In the genomic region with DNA sequence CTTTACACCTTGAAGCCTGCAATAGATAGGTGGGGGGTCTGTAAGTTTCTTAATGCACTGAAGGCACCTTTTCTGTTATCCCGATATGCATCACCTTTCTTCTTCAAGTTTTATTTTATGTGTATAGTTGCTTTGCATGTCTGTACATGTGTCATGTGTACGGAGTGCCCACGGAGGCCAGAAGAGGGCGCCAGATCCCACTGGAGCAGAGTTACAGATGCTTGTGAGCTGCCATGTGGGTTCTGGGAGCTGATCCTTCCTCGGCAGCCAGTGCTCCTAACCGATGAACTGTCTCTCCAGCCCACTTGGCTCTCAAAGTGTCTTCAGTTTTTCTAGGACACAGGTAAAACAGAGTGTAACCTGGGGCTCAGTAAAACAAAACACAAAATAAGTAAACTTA, we compare ENCODE assay signal across 17 mouse cellular contexts. TPM values are rescaled to one million over a fixed set of nuclear protein-coding genes. Genes with fewer than 3 reads are reported as not detected.
DNase-seq lines count a peak whose midpoint lies in the region; ATAC-seq and TF ChIP-seq lines count a peak whose summit lies in the region.
"Had no signal": no experiment of that assay in that cellular context is flagged by ENCODE, and none has a peak within 500 bp of the region (broad histone marks: within the 10 kb centered on the region; RNA-seq: fewer than 3 reads in every experiment).

No protein-coding gene starts in this region.

- no peak overlapping the region for H3K9ac ChIP-seq in forebrain, postnatal 0 days
- H3K9ac ChIP-seq in forebrain, embryonic 14.5 days (ENCODE audit: low read length), result no peak overlapping the region
- H3K9ac ChIP-seq in midbrain, postnatal 0 days (replicated peaks; ENCODE audit: low read length, poor library complexity, severe bottlenecking), result no peak overlapping the region
- H3K9ac ChIP-seq: forebrain, embryonic 13.5 days; heart, embryonic 13.5 days; liver, embryonic 13.5 days; midbrain, embryonic 13.5 days had no signal

- WGBS in forebrain, postnatal 0 days, result 71% methylated on average over 6 of the region's 6 CpGs
- WGBS in forebrain, embryonic 14.5 days, result 81% methylated on average over 6 of the region's 6 CpGs
- WGBS in midbrain, postnatal 0 days, result 77% methylated on average over 6 of the region's 6 CpGs
- WGBS in midbrain, embryonic 10.5 days, result 73% methylated on average over 6 of the region's 6 CpGs
- 72% methylated on average over 6 of the region's 6 CpGs for WGBS in small intestine, adult 2 months

- peak; percentile 44 for TF ChIP-seq CTCF in forebrain, postnatal 0 days (IDR thresholded peaks at IDR 0.05; ENCODE audit: low read depth)
- TF ChIP-seq CTCF in midbrain, postnatal 0 days (IDR thresholded peaks at IDR 0.05), result peak; percentile 31; the same call in 1 of the 2 replicates
- peak; percentile 35; the same call in 1 of the 2 replicates for TF ChIP-seq CTCF in brain, embryonic 14.5 days (IDR thresholded peaks at IDR 0.05; ENCODE audit: borderline replicate concordance, extremely low read depth, insufficient read depth, insufficient read length)
- peak; percentile 10; the same call in 1 of the 2 replicates for TF ChIP-seq CTCF in small intestine, adult 2 months (IDR thresholded peaks at IDR 0.05; ENCODE audit: extremely low read depth, insufficient read length, insufficient replicate concordance, low read depth, low read length)

- no peak overlapping the region for H3K4me2 ChIP-seq in forebrain, postnatal 0 days (ENCODE audit: low read depth)
- H3K4me2 ChIP-seq in forebrain, embryonic 14.5 days (ENCODE audit: low read length), result no peak overlapping the region
- no peak overlapping the region for H3K4me2 ChIP-seq in midbrain, postnatal 0 days (ENCODE audit: low read depth, low read length, poor library complexity, severe bottlenecking)
- H3K4me2 ChIP-seq: forebrain, embryonic 13.5 days; heart, embryonic 13.5 days; liver, embryonic 13.5 days; midbrain, embryonic 13.5 days had no signal

- no peaks in the 10 kb centered on the region for H3K36me3 ChIP-seq in forebrain, postnatal 0 days (ENCODE audit: insufficient read depth)
- no peaks in the 10 kb centered on the region for H3K36me3 ChIP-seq in forebrain, embryonic 14.5 days (ENCODE audit: control insufficient read depth, insufficient read depth, low read length)
- H3K36me3 ChIP-seq in midbrain, postnatal 0 days (ENCODE audit: insufficient read depth, low read length), result no peaks in the 10 kb centered on the region
- no peaks in the 10 kb centered on the region for H3K36me3 ChIP-seq in midbrain, embryonic 10.5 days
- H3K36me3 ChIP-seq in small intestine, adult 2 months (ENCODE audit: control insufficient read depth, insufficient read depth, low read length), result no peaks in the 10 kb centered on the region
- H3K36me3 ChIP-seq: embryonic facial prominence, embryonic 10.5 days; heart, embryonic 13.5 days; liver, embryonic 13.5 days; midbrain, embryonic 13.5 days had no signal

- DNase-seq in forebrain, postnatal 0 days, result no peak
- no peak for DNase-seq in forebrain, embryonic 14.5 days (ENCODE audit: low spot score)
- no peak for DNase-seq in midbrain, postnatal 0 days (ENCODE audit: low spot score)
- DNase-seq in midbrain, embryonic 10.5 days (ENCODE audit: low spot score), result no peak
- DNase-seq in brain, embryonic 14.5 days (ENCODE audit: low read depth), result no peak
- DNase-seq in left cerebral cortex, adult 11 months (ENCODE audit: low spot score), result no peak
- no peak for DNase-seq in gastrocnemius, postnatal 14 days
- DNase-seq: adrenal gland, postnatal 36 days; liver, embryonic 13.5 days had no signal

- no peak overlapping the region for H3K4me3 ChIP-seq in forebrain, postnatal 0 days (ENCODE audit: low read depth, low read length)
- no peak overlapping the region for H3K4me3 ChIP-seq in forebrain, embryonic 14.5 days (ENCODE audit: low read depth, low read length)
- H3K4me3 ChIP-seq in midbrain, postnatal 0 days (ENCODE audit: low read depth, low read length), result no peak overlapping the region
- no peak overlapping the region for H3K4me3 ChIP-seq in midbrain, embryonic 10.5 days
- H3K4me3 ChIP-seq in small intestine, adult 2 months (ENCODE audit: low read depth, low read length), result no peak overlapping the region
- H3K4me3 ChIP-seq: embryonic facial prominence, embryonic 10.5 days; forebrain, embryonic 13.5 days; heart, embryonic 13.5 days; liver, embryonic 13.5 days; midbrain, embryonic 13.5 days had no signal

- H3K4me1 ChIP-seq in forebrain, postnatal 0 days (ENCODE audit: insufficient read depth), result no peaks in the 10 kb centered on the region
- no peaks in the 10 kb centered on the region for H3K4me1 ChIP-seq in forebrain, embryonic 14.5 days (ENCODE audit: control insufficient read depth, insufficient read depth, low read length)
- no peaks in the 10 kb centered on the region for H3K4me1 ChIP-seq in midbrain, postnatal 0 days (ENCODE audit: insufficient read depth, low read length)
- peaks cover 8% of the 10 kb centered on the region for H3K4me1 ChIP-seq in midbrain, embryonic 10.5 days
- no peaks in the 10 kb centered on the region for H3K4me1 ChIP-seq in small intestine, adult 2 months (ENCODE audit: control insufficient read depth, insufficient read depth, insufficient read length, low read length)
- H3K4me1 ChIP-seq: embryonic facial prominence, embryonic 10.5 days; forebrain, embryonic 13.5 days; heart, embryonic 13.5 days; liver, embryonic 13.5 days; midbrain, embryonic 13.5 days had no signal

- intact Hi-C loops in gastrocnemius, postnatal 14 days (cut with DNase I; ENCODE audit: low total_unique reads), result no loop called here

- no peak for TF ChIP-seq POLR2A in brain, embryonic 14.5 days (IDR thresholded peaks at IDR 0.05; ENCODE audit: borderline replicate concordance, extremely low read depth, insufficient read depth, insufficient read length, poor library complexity, severe bottlenecking)
- no peak for TF ChIP-seq POLR2A in small intestine, adult 2 months (IDR thresholded peaks at IDR 0.05; ENCODE audit: low read depth, low read length)

- H3K27ac ChIP-seq in forebrain, postnatal 0 days (ENCODE audit: low read depth, low read length), result no peak overlapping the region
- no peak overlapping the region for H3K27ac ChIP-seq in forebrain, embryonic 14.5 days (ENCODE audit: low read depth, low read length)
- no peak overlapping the region for H3K27ac ChIP-seq in midbrain, postnatal 0 days (ENCODE audit: low read depth, low read length)
- no peak overlapping the region for H3K27ac ChIP-seq in midbrain, embryonic 10.5 days (replicated peaks)
- H3K27ac ChIP-seq in small intestine, adult 2 months (ENCODE audit: insufficient read depth, low read depth, low read length), result no peak overlapping the region
- H3K27ac ChIP-seq: embryonic facial prominence, embryonic 10.5 days; forebrain, embryonic 13.5 days; heart, embryonic 13.5 days; liver, embryonic 13.5 days; midbrain, embryonic 13.5 days had no signal

- H3K27me3 ChIP-seq in forebrain, postnatal 0 days (ENCODE audit: insufficient read depth, low read length), result no peaks in the 10 kb centered on the region
- no peaks in the 10 kb centered on the region for H3K27me3 ChIP-seq in forebrain, embryonic 14.5 days (replicated peaks; ENCODE audit: control insufficient read depth, insufficient read depth, low read length)
- 0 out of 2 replicates have a peak, but pooled peaks cover 3% of the 10 kb centered on the region for H3K27me3 ChIP-seq in midbrain, postnatal 0 days (ENCODE audit: insufficient read depth, low read length)
- H3K27me3 ChIP-seq in midbrain, embryonic 10.5 days (ENCODE audit: low read depth, poor library complexity, severe bottlenecking), result no peaks in the 10 kb centered on the region
- H3K27me3 ChIP-seq in small intestine, adult 2 months (ENCODE audit: control insufficient read depth, insufficient read depth, low read length), result no peaks in the 10 kb centered on the region
- H3K27me3 ChIP-seq: forebrain, embryonic 13.5 days; heart, embryonic 13.5 days; liver, embryonic 13.5 days; midbrain, embryonic 13.5 days had no signal

- ATAC-seq in forebrain, postnatal 0 days, result no peak
- no peak for ATAC-seq in forebrain, embryonic 14.5 days
- ATAC-seq in midbrain, postnatal 0 days (ENCODE audit: low FRiP score), result no peak
- ATAC-seq: forebrain, embryonic 13.5 days; intestine, embryonic 16.5 days; midbrain, embryonic 13.5 days had no signal

- no peaks in the 10 kb centered on the region for H3K9me3 ChIP-seq in forebrain, postnatal 0 days (ENCODE audit: low read length)
- H3K9me3 ChIP-seq in forebrain, embryonic 14.5 days (replicated peaks; ENCODE audit: control insufficient read depth, low read length), result no peaks in the 10 kb centered on the region
- H3K9me3 ChIP-seq in midbrain, postnatal 0 days (ENCODE audit: low read length), result no peaks in the 10 kb centered on the region
- no peaks in the 10 kb centered on the region; the same call in 1 of the 2 replicates for H3K9me3 ChIP-seq in midbrain, embryonic 10.5 days (replicated peaks)
- H3K9me3 ChIP-seq: embryonic facial prominence, embryonic 10.5 days; heart, embryonic 13.5 days; liver, embryonic 13.5 days; midbrain, embryonic 13.5 days had no signal

RNA-seq across cellular contexts. Expression of a gene that starts 10.7 kb away (rescaled TPM):
- total RNA-seq in forebrain, postnatal 0 days (2014; rRNA removed), result not detected in 2 replicates
- not detected in 2 replicates for polyA plus RNA-seq in forebrain, postnatal 0 days (2015; fragmentation: Nextera tagmentation; extraction: Ambion mirVana)
- not detected in 2 replicates for polyA plus RNA-seq in forebrain, embryonic 14.5 days (2014; fragmentation: Nextera tagmentation; extraction: Ambion mirVana)
- not detected in 2 replicates for total RNA-seq in midbrain, postnatal 0 days (2014; rRNA removed)
- not detected in 2 replicates for polyA plus RNA-seq in midbrain, postnatal 0 days (2015; fragmentation: Nextera tagmentation; extraction: Ambion mirVana)
- polyA plus RNA-seq in midbrain, embryonic 10.5 days (2016; fragmentation: Nextera tagmentation; extraction: Ambion mirVana), result not detected in 2 replicates
- 0.08 and 0.19 TPM in 2 replicates for polyA plus RNA-seq in brain, embryonic 14.5 days (2012; rRNA removed)
- polyA plus RNA-seq in small intestine, adult 2 months (2012; rRNA removed), result 0.18 and 0.25 TPM in 2 replicates
- not detected for total RNA-seq in gastrocnemius, postnatal 14 days (2021)
- total RNA-seq: adrenal gland, postnatal 36 days; layer of hippocampus, postnatal 14 days; neutrophil, adult 5-6 weeks had no signal
- polyA plus RNA-seq: embryonic facial prominence, embryonic 10.5 days; forebrain, embryonic 13.5 days; heart, embryonic 13.5 days; liver, embryonic 13.5 days; midbrain, embryonic 13.5 days had no signal

RNA-seq across cellular contexts. Expression of a gene that starts 11.6 kb away (rescaled TPM):
- total RNA-seq in forebrain, postnatal 0 days (2014; rRNA removed), result 11.2 and 14.7 TPM in 2 replicates
- 5.1 and 10.6 TPM in 2 replicates for polyA plus RNA-seq in forebrain, postnatal 0 days (2015; fragmentation: Nextera tagmentation; extraction: Ambion mirVana)
- polyA plus RNA-seq in forebrain, embryonic 14.5 days (2014; fragmentation: Nextera tagmentation; extraction: Ambion mirVana), result 2.5 and 3.9 TPM in 2 replicates
- total RNA-seq in midbrain, postnatal 0 days (2014; rRNA removed), result 12.6 and 19.3 TPM in 2 replicates
- polyA plus RNA-seq in midbrain, postnatal 0 days (2015; fragmentation: Nextera tagmentation; extraction: Ambion mirVana), result 6.8 and 9.0 TPM in 2 replicates
- polyA plus RNA-seq in midbrain, embryonic 10.5 days (2016; fragmentation: Nextera tagmentation; extraction: Ambion mirVana), result 5.9 and 6.7 TPM in 2 replicates
- polyA plus RNA-seq in brain, embryonic 14.5 days (2012; rRNA removed), result 4.4 and 6.4 TPM in 2 replicates
- polyA plus RNA-seq in small intestine, adult 2 months (2012; rRNA removed), result 3.9 and 4.3 TPM in 2 replicates
- 1 to 10 TPM in 1 of 2 experiments, under 1 TPM in 1; 0.91 to 1.9 TPM for total RNA-seq in gastrocnemius, postnatal 14 days (2021)

RNA-seq across cellular contexts. Expression of a gene that starts 28.9 kb away (rescaled TPM):
- total RNA-seq in forebrain, postnatal 0 days (2014; rRNA removed), result 49.1 and 53.5 TPM in 2 replicates
- 30.8 and 31.4 TPM in 2 replicates for polyA plus RNA-seq in forebrain, postnatal 0 days (2015; fragmentation: Nextera tagmentation; extraction: Ambion mirVana)
- polyA plus RNA-seq in forebrain, embryonic 14.5 days (2014; fragmentation: Nextera tagmentation; extraction: Ambion mirVana), result 38.6 and 42.4 TPM in 2 replicates
- 46.6 and 60.0 TPM in 2 replicates for total RNA-seq in midbrain, postnatal 0 days (2014; rRNA removed)
- 35.3 and 37.8 TPM in 2 replicates for polyA plus RNA-seq in midbrain, postnatal 0 days (2015; fragmentation: Nextera tagmentation; extraction: Ambion mirVana)
- 40.4 and 42.1 TPM in 2 replicates for polyA plus RNA-seq in midbrain, embryonic 10.5 days (2016; fragmentation: Nextera tagmentation; extraction: Ambion mirVana)
- 29.0 and 30.3 TPM in 2 replicates for polyA plus RNA-seq in brain, embryonic 14.5 days (2012; rRNA removed)
- 15.0 and 29.4 TPM in 2 replicates for polyA plus RNA-seq in small intestine, adult 2 months (2012; rRNA removed)
- total RNA-seq in gastrocnemius, postnatal 14 days (2021), result 1 to 10 TPM; 9.2 to 9.5 TPM

RNA-seq across cellular contexts. Expression of a gene that starts 46.2 kb away (rescaled TPM):
- total RNA-seq in forebrain, postnatal 0 days (2014; rRNA removed), result 2,026 and 2,688 TPM in 2 replicates
- polyA plus RNA-seq in forebrain, postnatal 0 days (2015; fragmentation: Nextera tagmentation; extraction: Ambion mirVana), result 949 and 1,184 TPM in 2 replicates
- polyA plus RNA-seq in forebrain, embryonic 14.5 days (2014; fragmentation: Nextera tagmentation; extraction: Ambion mirVana), result 1,255 and 1,755 TPM in 2 replicates
- 1,524 and 1,627 TPM in 2 replicates for total RNA-seq in midbrain, postnatal 0 days (2014; rRNA removed)
- 876 and 966 TPM in 2 replicates for polyA plus RNA-seq in midbrain, postnatal 0 days (2015; fragmentation: Nextera tagmentation; extraction: Ambion mirVana)
- polyA plus RNA-seq in midbrain, embryonic 10.5 days (2016; fragmentation: Nextera tagmentation; extraction: Ambion mirVana), result 1,349 and 1,575 TPM in 2 replicates
- polyA plus RNA-seq in brain, embryonic 14.5 days (2012; rRNA removed), result 1,952 and 2,264 TPM in 2 replicates
- polyA plus RNA-seq in small intestine, adult 2 months (2012; rRNA removed), result 1,611 and 2,329 TPM in 2 replicates
- total RNA-seq in gastrocnemius, postnatal 14 days (2021), result 100 to 1,000 TPM; 554 to 604 TPM

RNA-seq across cellular contexts. Expression of a gene that starts 57.8 kb away (rescaled TPM):
- not detected in 2 replicates for total RNA-seq in forebrain, postnatal 0 days (2014; rRNA removed)
- polyA plus RNA-seq in forebrain, postnatal 0 days (2015; fragmentation: Nextera tagmentation; extraction: Ambion mirVana), result not detected in 2 replicates
- polyA plus RNA-seq in forebrain, embryonic 14.5 days (2014; fragmentation: Nextera tagmentation; extraction: Ambion mirVana), result not detected in 2 replicates
- total RNA-seq in midbrain, postnatal 0 days (2014; rRNA removed), result 0.05 TPM in 1 of 2 replicates, not detected in the other
- not detected in 2 replicates for polyA plus RNA-seq in midbrain, postnatal 0 days (2015; fragmentation: Nextera tagmentation; extraction: Ambion mirVana)
- not detected in 2 replicates for polyA plus RNA-seq in midbrain, embryonic 10.5 days (2016; fragmentation: Nextera tagmentation; extraction: Ambion mirVana)
- 0.01 TPM in 1 of 2 replicates, not detected in the other for polyA plus RNA-seq in brain, embryonic 14.5 days (2012; rRNA removed)
- 0.13 TPM in 1 of 2 replicates, not detected in the other for polyA plus RNA-seq in small intestine, adult 2 months (2012; rRNA removed)
- 100 to 1,000 TPM in 1 of 2 experiments, 10 to 100 TPM in 1; 47.9 to 100 TPM for total RNA-seq in gastrocnemius, postnatal 14 days (2021)
- total RNA-seq: neutrophil, adult 5-6 weeks had no signal
- polyA plus RNA-seq: forebrain, embryonic 13.5 days had no signal
